Mouse (Mus musculus) CH12.LX (cell line): ENCODE results near the gene Krtap27-1. TPM values are rescaled to one million over a fixed set of nuclear protein-coding genes. Genes with fewer than 3 reads are reported as not detected.

ENCODE experiments used
- DNase-seq: peaks from one replicate; pipeline ENCODE4 v3.0.0-alpha.2; 2013; ENCODE audit errors: extremely low read depth
- H3K27ac ChIP-seq: 2 replicates; pipeline ENCODE4 v1.5.1; 2012; ENCODE audit warnings: low read depth, mild to moderate bottlenecking, control low read depth, moderate library complexity; ENCODE audit not compliant: insufficient read depth
- H3K27me3 ChIP-seq: replicated peaks from 2 replicates; pipeline ENCODE3; 2012; ENCODE audit warnings: inconsistent platforms
- H3K36me3 ChIP-seq, 2 experiments: replicated peaks in 1 of 2; 2 replicates each; pipeline versions ENCODE3 to v1.6.1; 2012; ENCODE audit warnings: inconsistent platforms in 1 of 2, low read length in 1 of 2, mild to moderate bottlenecking in 1 of 2, mixed read lengths in 1 of 2, moderate library complexity in 1 of 2; ENCODE audit not compliant: control insufficient read depth in 1 of 2, insufficient read depth in 1 of 2
- H3K4me1 ChIP-seq, 2 experiments: 2 replicates each; pipeline ENCODE4 v1.6.1; 2012; ENCODE audit warnings: inconsistent platforms in 1 of 2, moderate library complexity in 1 of 2; ENCODE audit not compliant: insufficient read depth in 2 of 2, control insufficient read depth in 1 of 2
- H3K4me2 ChIP-seq: 2 replicates; pipeline ENCODE4 v1.6.1; 2012; ENCODE audit warnings: low read depth, mild to moderate bottlenecking, control low read depth; ENCODE audit not compliant: poor library complexity, insufficient read depth, severe bottlenecking
- H3K4me3 ChIP-seq, 3 experiments: fragments of 150-350 bp in 1 of 3; sonication (generic) in 1 of 3; replicated peaks in 1 of 3; 2 replicates each; pipeline versions ENCODE3 to v1.5.1; 2011 to 2012; ENCODE audit warnings: low read depth in 2 of 3, low read length in 2 of 3, mild to moderate bottlenecking in 2 of 3, moderate library complexity in 2 of 3, control low read depth in 1 of 3, improper control_type of control experiment in 1 of 3, inconsistent platforms in 1 of 3, mixed read lengths in 1 of 3; ENCODE audit not compliant: poor library complexity in 1 of 3
- H3K79me2 ChIP-seq: replicated peaks from 2 replicates; pipeline ENCODE4 v1.6.1; 2012; ENCODE audit warnings: mild to moderate bottlenecking, moderate library complexity; ENCODE audit not compliant: control insufficient read depth, poor library complexity, insufficient read depth, severe bottlenecking; ENCODE audit errors: extremely low read depth
- H3K9ac ChIP-seq: 2 replicates; pipeline ENCODE4 v1.6.1; 2012; ENCODE audit warnings: low read depth, mild to moderate bottlenecking, control low read depth, moderate library complexity; ENCODE audit not compliant: insufficient read depth
- H3K9me3 ChIP-seq: replicated peaks from 2 replicates; pipeline ENCODE3; 2012; ENCODE audit warnings: low read length, inconsistent platforms, mixed read lengths
- BHLHE40 ChIP-seq: IDR thresholded peaks from 2 replicates; pipeline ENCODE4 v1.6.1; 2011; ENCODE audit warnings: mild to moderate bottlenecking, low read depth, low read length, improper control_type of control experiment
- CHD2 ChIP-seq: IDR thresholded peaks from 2 replicates; pipeline ENCODE4 v1.6.1; 2011; ENCODE audit warnings: low read length, improper control_type of control experiment
- EP300 ChIP-seq: IDR thresholded peaks from 2 replicates; pipeline ENCODE4 v1.6.1; 2011; ENCODE audit warnings: low read length, improper control_type of control experiment
- ETS1 ChIP-seq: conservative IDR thresholded peaks from 2 replicates; pipeline ENCODE4 v1.6.1; 2012; ENCODE audit warnings: low read depth, mild to moderate bottlenecking, inconsistent platforms, low read length, improper control_type of control experiment, moderate library complexity
- GABPA ChIP-seq: IDR thresholded peaks from 2 replicates; pipeline ENCODE4 v1.6.1; 2012; ENCODE audit warnings: low read depth, low read length, improper control_type of control experiment, inconsistent platforms; ENCODE audit not compliant: insufficient replicate concordance
- HCFC1 ChIP-seq: IDR thresholded peaks from 2 replicates; pipeline ENCODE4 v1.6.1; 2012; ENCODE audit warnings: low read depth, mild to moderate bottlenecking, inconsistent platforms, low read length, improper control_type of control experiment
- JUND ChIP-seq: conservative IDR thresholded peaks from 2 replicates; pipeline ENCODE4 v1.6.1; 2011; ENCODE audit warnings: low read depth, low read length, improper control_type of control experiment
- MAFK ChIP-seq: IDR thresholded peaks from 2 replicates; pipeline ENCODE4 v1.6.1; 2011; ENCODE audit warnings: low read length, improper control_type of control experiment; ENCODE audit not compliant: insufficient replicate concordance
- MAZ ChIP-seq: IDR thresholded peaks from 2 replicates; pipeline ENCODE4 v1.6.1; 2012; ENCODE audit warnings: low read depth, mild to moderate bottlenecking, inconsistent platforms, low read length, improper control_type of control experiment, moderate library complexity
- MEF2A ChIP-seq: IDR thresholded peaks from 2 replicates; pipeline ENCODE4 v1.6.1; 2014; ENCODE audit warnings: low read depth, mild to moderate bottlenecking, inconsistent platforms, low read length, improper control_type of control experiment, borderline replicate concordance
- MXI1 ChIP-seq: IDR thresholded peaks from 2 replicates; pipeline ENCODE4 v1.6.1; 2011; ENCODE audit warnings: mild to moderate bottlenecking, low read depth, low read length, improper control_type of control experiment
- POLR2A ChIP-seq: IDR thresholded peaks from 2 replicates; pipeline ENCODE4 v1.6.1; 2011; ENCODE audit warnings: low read depth, mild to moderate bottlenecking, improper control_type of control experiment, low read length
- POLR2AphosphoS2 ChIP-seq: IDR thresholded peaks from 2 replicates; pipeline ENCODE4 v1.6.1; 2011; ENCODE audit warnings: low read depth, low read length, improper control_type of control experiment
- RCOR1 ChIP-seq: conservative IDR thresholded peaks from 2 replicates; pipeline ENCODE4 v1.6.1; 2012; ENCODE audit warnings: low read depth, mild to moderate bottlenecking, inconsistent platforms, low read length, improper control_type of control experiment
- TBP ChIP-seq: conservative IDR thresholded peaks from 2 replicates; pipeline ENCODE4 v1.6.1; 2011; ENCODE audit warnings: low read depth, low read length, improper control_type of control experiment
- USF1 ChIP-seq: IDR thresholded peaks from 2 replicates; pipeline ENCODE4 v1.6.1; 2014; ENCODE audit warnings: low read depth, mild to moderate bottlenecking, inconsistent platforms, low read length, improper control_type of control experiment
- USF2 ChIP-seq: conservative IDR thresholded peaks from 2 replicates; pipeline ENCODE4 v1.6.1; 2011; ENCODE audit warnings: low read depth, low read length, improper control_type of control experiment
- ZC3H11A ChIP-seq: IDR thresholded peaks from 2 replicates; pipeline ENCODE4 v1.6.1; 2012; ENCODE audit warnings: low read depth, mild to moderate bottlenecking, inconsistent platforms, low read length, improper control_type of control experiment
- ZMIZ1 ChIP-seq: IDR thresholded peaks from 2 replicates; pipeline ENCODE4 v1.6.1; 2012; ENCODE audit warnings: low read depth, mild to moderate bottlenecking, inconsistent platforms, low read length, improper control_type of control experiment
- ZNF384 ChIP-seq: IDR thresholded peaks from 2 replicates; pipeline ENCODE4 v1.6.1; 2012; ENCODE audit warnings: low read depth, low read length, improper control_type of control experiment, inconsistent platforms
- dilution Hi-C: fragments of 300-500 bp; cut with MboI; formaldehyde crosslinking; loops from 2 replicates; pipeline ENCODE4 v1.14.3; 2020; ENCODE audit warnings: low sequenced_read_pairs; ENCODE audit not compliant: extremely low pct_unique_long_range_greater_than_20kb, extremely low pct_ligation_motif_present
- in situ Hi-C: fragments of 300-500 bp; cut with MboI; formaldehyde crosslinking; loops from 3 replicates; pipeline ENCODE4 v1.14.3; 2019; ENCODE audit warnings: low sequenced_read_pairs, low pct_ligation_motif_present, low pct_unique_long_range_greater_than_20kb, mixed read lengths
- polyA plus RNA-seq: library from polyadenylated mRNA; unstranded; fragments of >175 nt; gene quantifications from 2 replicates; pipeline ENCODE4 v1.2.1, GENCODE M21; 2012; ENCODE audit warnings: low read depth; ENCODE audit not compliant: insufficient read length
- total RNA-seq, 2 experiments: library from RNA; depleted of rRNA; stranded (reverse); fragments of 300-350 nt in 1 of 2; fragments of >200 nt in 1 of 2; gene quantifications; 2 replicates each; pipeline ENCODE4 v1.2.3; 2012 to 2014

The Krtap27-1 gene
- total and polyA plus RNA-seq, 3 experiments = not detected

DNA sequence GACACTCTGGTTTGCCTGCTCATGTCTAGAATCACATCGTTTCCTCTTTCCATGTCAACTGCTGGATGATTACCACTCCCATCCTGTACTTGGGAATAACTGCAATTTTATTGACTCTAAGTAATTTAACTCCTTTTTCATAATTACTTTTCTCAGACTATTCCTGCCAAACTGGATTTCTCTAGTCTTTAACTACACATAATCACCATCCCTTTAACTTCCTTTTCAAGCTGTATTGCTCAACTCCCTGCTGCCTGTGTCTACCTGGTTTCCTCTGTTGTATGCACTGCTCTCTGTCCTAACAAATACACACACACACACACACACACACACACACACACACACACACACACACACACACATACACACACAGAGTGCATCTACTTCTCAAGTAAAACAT is 20.4 kb downstream of the Krtap27-1 start:
- Histone ChIP-seq H3K9ac (no peak overlapping the region), H3K27ac (no peak overlapping the region), H3K4me1 (no peaks in the 10 kb centered on the region), H3K27me3 (no peaks in the 10 kb centered on the region), H3K36me3 (no peaks in the 10 kb centered on the region), H3K4me3 (no peak overlapping the region), H3K9me3 (peaks cover 54% of the 10 kb centered on the region), H3K79me2 (no peaks in the 10 kb centered on the region), H3K4me2 (no peak overlapping the region)
- dilution Hi-C loops (no loop called here), in situ Hi-C loops (no loop called here)
- no peak for TF ChIP-seq RCOR1
- TF ChIP-seq MEF2A = no peak
- no peak for TF ChIP-seq TBP
- no peak for TF ChIP-seq MAZ
- TF ChIP-seq BHLHE40 = no peak
- TF ChIP-seq CHD2 = no peak
- TF ChIP-seq USF1 = no peak
- TF ChIP-seq GABPA = no peak
- no peak for TF ChIP-seq JUND
- no peak for TF ChIP-seq MAFK
- no peak for TF ChIP-seq ZC3H11A
- no peak for TF ChIP-seq ZNF384
- no peak for DNase-seq

DNA sequence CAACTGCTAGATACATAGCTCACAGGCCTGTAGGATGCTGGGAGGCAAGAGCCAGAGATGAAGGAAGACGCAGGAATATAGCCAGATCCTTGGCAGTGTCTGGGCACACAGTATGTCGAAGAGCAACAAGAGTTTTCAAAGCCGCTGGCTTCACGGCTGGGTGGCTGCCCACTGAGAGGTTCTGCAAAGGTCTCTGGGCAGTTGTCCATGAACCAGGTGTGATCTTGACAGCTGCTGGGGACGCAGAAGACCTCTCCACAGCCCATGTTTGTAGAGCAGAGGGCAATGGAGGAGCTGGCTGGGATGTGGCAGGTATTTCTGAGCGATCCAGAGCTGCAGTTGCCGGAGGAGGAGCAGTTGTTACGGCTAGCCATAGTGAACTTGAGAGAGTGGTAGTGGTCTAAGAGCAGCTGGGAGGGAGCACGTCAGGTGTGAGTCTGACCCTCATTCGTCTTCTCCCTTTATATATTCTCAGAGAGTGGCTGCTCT is 24.1 kb downstream of the Krtap27-1 start, which contains the start of gene Krtap26-1:
Krtap26-1 (minus strand) TSS at position 439 of the 489 bp plus-strand sequence.
- Histone ChIP-seq H3K27me3 (no peaks in the 10 kb centered on the region), H3K4me3 (no peak within 1 kb of the TSS), H3K27ac (no peak within 1 kb of the TSS), H3K79me2 (no peaks in the 10 kb centered on the region), H3K4me2 (no peak within 1 kb of the TSS), H3K4me1 (no peaks in the 10 kb centered on the region), H3K9me3 (peaks cover 58% of the 10 kb centered on the region), H3K9ac (no peak within 1 kb of the TSS), H3K36me3 (no peaks in the 10 kb centered on the region)
- dilution Hi-C loops (no loop called here), in situ Hi-C loops (no loop called here)
- DNase-seq = no peak
- TF ChIP-seq ZNF384 = no peak
- no peak for TF ChIP-seq JUND

DNA sequence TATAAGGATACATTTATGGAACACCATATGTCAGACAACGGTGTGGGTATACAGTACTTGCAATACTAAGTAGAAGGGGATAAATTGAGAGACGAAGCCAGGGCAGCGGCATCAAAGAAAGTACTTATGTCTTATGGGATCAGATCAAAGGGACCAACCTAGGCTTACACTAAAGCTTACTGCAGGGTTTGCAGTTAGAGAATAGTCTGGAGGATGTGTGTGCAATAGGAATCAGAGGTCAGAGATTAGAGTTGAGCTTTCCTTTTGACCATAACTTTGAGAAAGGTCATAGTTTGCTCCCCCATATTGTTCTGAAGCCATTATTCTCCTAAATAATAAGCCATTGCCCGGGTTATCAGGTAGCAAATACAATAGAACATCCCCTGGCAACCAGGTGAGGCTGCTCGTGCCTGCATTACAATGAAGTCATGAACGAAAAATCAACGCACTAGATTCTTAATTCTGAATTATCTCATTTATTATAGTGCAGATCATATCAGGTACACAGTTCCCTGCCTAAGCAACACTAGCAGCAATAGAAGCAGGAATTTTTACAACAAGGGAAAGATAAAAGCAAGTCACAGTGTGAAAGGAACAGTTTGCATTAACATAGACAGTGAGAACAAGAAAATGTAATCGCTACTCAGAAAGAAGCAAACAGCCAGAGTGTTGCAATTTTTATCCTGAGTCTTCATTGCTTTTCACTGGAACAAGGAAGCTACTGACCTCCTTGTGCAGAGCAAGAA is 24.9 kb downstream of the Krtap27-1 start:
- no peaks in the 10 kb centered on the region for H3K27me3 ChIP-seq
- no peak overlapping the region for H3K4me3 ChIP-seq
- no peaks in the 10 kb centered on the region for H3K4me1 ChIP-seq
- DNase-seq = no peak
- no peak overlapping the region for H3K4me2 ChIP-seq
- dilution Hi-C loops = no loop called here
- H3K27ac ChIP-seq = no peak overlapping the region
- in situ Hi-C loops = no loop called here
- no peak overlapping the region for H3K9ac ChIP-seq
- H3K36me3 ChIP-seq = no peaks in the 10 kb centered on the region
- H3K9me3 ChIP-seq = peaks cover 61% of the 10 kb centered on the region
- H3K79me2 ChIP-seq = no peaks in the 10 kb centered on the region
- TF ChIP-seq MEF2A = no peak
- no peak for TF ChIP-seq POLR2AphosphoS2
- TF ChIP-seq MXI1 = no peak
- no peak for TF ChIP-seq ZMIZ1
- no peak for TF ChIP-seq USF1
- TF ChIP-seq RCOR1 = no peak
- no peak for TF ChIP-seq HCFC1
- TF ChIP-seq MAFK = no peak
- no peak for TF ChIP-seq POLR2A
- no peak for TF ChIP-seq USF2
- no peak for TF ChIP-seq ETS1
- TF ChIP-seq EP300 = no peak
